Mouse (Mus musculus): ENCODE data around the gene Mrps27.

GRCm38 (mm10) chr13:99394694-99395093 is 50.1 kb downstream of the Mrps27 start:
- no peak for TF ChIP-seq MAFK (IDR thresholded peaks at IDR 0.05; ENCODE audit: insufficient replicate concordance, low read length)
- TF ChIP-seq EP300 (IDR thresholded peaks at IDR 0.05; ENCODE audit: low read length) = no peak
- no peak for TF ChIP-seq JUN (IDR thresholded peaks at IDR 0.05; ENCODE audit: insufficient read depth, low read depth, low read length)
- TF ChIP-seq POLR2A (IDR thresholded peaks at IDR 0.05; ENCODE audit: low read depth, low read length) = no peak
- TF ChIP-seq POLR2AphosphoS2 (IDR thresholded peaks at IDR 0.05; ENCODE audit: low read depth, low read length) = no peak
- no peak for TF ChIP-seq MAZ (IDR thresholded peaks at IDR 0.05; ENCODE audit: low read depth, low read length)
- TF ChIP-seq RCOR1 (conservative IDR thresholded peaks at IDR 0.05; ENCODE audit: low read depth, low read length) = no peak
- no peak for TF ChIP-seq TCF12 (IDR thresholded peaks at IDR 0.05; ENCODE audit: low read depth, low read length)
- no peak for TF ChIP-seq MAX (IDR thresholded peaks at IDR 0.05; ENCODE audit: low read length)
- TF ChIP-seq HCFC1 (IDR thresholded peaks at IDR 0.05; ENCODE audit: low read depth, low read length) = no peak
- no peak for TF ChIP-seq CTCF (conservative IDR thresholded peaks at IDR 0.05 in 1 of 2, IDR thresholded peaks at IDR 0.05 in 1 of 2; ENCODE audit: low read depth in 2 of 2, low read length in 2 of 2)
- TF ChIP-seq ZC3H11A (IDR thresholded peaks at IDR 0.05; ENCODE audit: low read depth, low read length) = no peak
- no peak for TF ChIP-seq ZNF384 (IDR thresholded peaks at IDR 0.05; ENCODE audit: low read depth, low read length)
- no peak for TF ChIP-seq GABPA (IDR thresholded peaks at IDR 0.05; ENCODE audit: insufficient replicate concordance, low read depth, low read length)
